Mouse (Mus musculus) erythroblast, adult 5-6 weeks (primary cell): Measurements from ENCODE around the gene Clec2d. TPM values are rescaled to one million over a fixed set of nuclear protein-coding genes. Genes with fewer than 3 reads are reported as not detected.
A peak's percentile ranks its signal among the peaks of the same experiment; 100 is the strongest.

ENCODE experiments used
- ATAC-seq: replicated peaks from 2 replicates; pipeline ENCODE4 v1.8.0; 2016; ENCODE audit warnings: moderate number of reproducible peaks, mild to moderate bottlenecking, moderate TSS enrichment, inconsistent platforms; ENCODE audit not compliant: poor library complexity, low FRiP score, severe bottlenecking
- total RNA-seq, 2 experiments: library from RNA; stranded (forward) in 1 of 2; stranded (reverse) in 1 of 2; fragments of 150-400 nt in 1 of 2; fragments of 200-764, 138-1000 nt in 1 of 2; gene quantifications; 2 replicates each; pipeline versions ENCODE4 v1.2.3 to v1.2.4; 2015 to 2017; ENCODE audit warnings: low replicate concordance in 2 of 2

Gene Clec2d
- total RNA-seq, 2 experiments from 2014 or later: 4.2 to 37.6 TPM

DNA sequence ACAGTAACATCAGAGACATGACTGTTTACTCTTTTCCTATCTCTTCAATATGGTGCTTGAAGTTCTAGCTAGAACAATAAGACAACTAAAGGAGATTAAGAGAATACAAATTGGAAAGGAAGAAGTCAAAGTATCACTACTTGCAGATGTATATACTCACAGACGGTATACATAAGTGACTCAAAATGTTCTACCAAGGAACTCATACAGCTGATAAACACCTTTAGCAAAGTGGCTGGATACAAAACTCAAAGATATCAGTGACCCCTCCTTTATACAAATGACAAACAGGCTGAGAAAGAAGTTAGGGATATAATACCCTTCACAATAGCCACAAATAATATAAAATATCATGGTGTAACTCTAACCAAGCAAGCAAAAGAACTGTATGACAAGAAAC is 40.6 kb downstream of the Clec2d start:
- no peak for ATAC-seq

DNA sequence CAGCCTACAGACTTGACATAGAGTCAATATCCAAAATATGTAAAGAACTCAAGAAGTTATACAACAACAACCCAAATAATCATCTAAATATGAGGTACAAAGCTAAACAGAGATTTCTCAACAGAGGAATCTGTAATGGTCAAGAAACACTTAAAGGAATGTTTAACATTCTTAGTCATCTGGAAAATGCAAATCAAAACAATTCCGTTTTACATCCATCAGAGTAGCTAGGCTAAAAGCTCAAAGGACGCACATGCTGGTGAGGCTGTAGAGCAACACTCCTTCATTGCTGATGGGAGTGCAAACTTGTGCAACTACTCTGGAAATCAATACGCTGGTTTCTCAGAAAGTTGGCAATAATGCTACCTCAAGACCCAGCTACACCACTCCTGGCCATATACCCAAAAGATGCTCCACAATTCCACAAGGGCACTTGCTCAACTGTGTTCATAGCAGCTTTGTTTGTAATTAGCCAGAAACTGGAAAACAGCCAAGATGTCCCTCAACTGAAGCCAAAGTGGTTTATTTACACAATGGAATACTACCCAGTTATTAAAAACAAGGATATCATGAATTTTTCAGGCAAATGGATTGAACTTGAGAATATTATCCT is 41.9 kb downstream of the Clec2d start:
- no peak for ATAC-seq

DNA sequence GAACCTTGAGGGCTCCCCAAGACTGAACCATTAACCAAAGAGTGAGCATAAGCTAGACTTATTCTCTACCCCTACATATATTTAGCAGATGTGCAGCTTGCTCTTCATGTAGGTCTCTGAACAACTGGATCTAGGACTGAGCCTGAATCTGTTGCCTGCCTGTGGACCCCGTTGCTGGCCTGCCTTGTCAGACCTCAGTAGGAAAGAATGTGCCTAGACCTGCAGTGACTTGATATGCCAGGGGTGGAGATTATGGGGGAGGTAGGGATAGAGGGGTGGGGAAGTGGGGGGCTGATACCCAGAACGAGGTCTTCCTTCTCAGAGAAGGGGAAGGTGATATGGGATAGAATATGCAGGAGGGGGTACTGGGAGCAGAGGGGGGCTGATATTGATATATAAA is 43.2 kb downstream of the Clec2d start:
- no peak for ATAC-seq

DNA sequence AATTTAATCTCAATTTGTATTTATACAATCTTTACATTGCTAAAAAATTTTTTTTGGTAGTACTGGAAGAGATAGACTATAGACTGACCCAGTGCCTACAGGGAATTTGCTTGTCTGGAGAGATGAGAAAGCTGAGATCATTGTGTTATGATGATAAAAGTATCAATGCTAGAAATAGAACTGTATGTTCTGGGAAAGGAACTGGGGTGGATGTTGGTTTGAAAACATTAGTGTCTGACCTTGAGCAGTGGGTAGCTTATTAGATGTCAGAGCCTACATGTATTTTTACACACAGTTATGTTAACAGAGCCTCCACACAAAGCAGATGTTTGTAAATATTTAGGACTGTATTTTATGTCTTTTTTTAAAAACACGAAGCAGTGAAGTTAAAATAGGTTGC is 43.7 kb downstream of the Clec2d start:
- no peak for ATAC-seq

DNA sequence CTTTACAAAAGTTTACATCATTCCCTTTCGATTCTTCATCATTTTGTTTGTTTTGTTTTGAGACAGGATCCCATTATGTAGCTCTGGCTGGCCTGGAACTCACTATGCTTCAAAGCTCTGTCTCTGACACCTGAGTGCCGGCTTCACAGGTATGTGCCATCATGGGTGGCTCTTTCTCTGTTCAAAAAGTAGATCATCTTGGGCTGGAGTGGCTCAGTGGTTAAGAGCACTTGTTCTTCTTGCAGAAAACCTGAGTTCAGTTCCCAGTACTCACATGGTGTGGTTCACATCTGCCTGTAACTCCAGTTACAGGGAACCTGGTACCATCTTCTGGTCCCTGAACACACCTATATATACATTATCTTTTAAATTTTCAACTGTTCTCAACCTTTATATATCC is 44.7 kb downstream of the Clec2d start:
- no peak for ATAC-seq

DNA sequence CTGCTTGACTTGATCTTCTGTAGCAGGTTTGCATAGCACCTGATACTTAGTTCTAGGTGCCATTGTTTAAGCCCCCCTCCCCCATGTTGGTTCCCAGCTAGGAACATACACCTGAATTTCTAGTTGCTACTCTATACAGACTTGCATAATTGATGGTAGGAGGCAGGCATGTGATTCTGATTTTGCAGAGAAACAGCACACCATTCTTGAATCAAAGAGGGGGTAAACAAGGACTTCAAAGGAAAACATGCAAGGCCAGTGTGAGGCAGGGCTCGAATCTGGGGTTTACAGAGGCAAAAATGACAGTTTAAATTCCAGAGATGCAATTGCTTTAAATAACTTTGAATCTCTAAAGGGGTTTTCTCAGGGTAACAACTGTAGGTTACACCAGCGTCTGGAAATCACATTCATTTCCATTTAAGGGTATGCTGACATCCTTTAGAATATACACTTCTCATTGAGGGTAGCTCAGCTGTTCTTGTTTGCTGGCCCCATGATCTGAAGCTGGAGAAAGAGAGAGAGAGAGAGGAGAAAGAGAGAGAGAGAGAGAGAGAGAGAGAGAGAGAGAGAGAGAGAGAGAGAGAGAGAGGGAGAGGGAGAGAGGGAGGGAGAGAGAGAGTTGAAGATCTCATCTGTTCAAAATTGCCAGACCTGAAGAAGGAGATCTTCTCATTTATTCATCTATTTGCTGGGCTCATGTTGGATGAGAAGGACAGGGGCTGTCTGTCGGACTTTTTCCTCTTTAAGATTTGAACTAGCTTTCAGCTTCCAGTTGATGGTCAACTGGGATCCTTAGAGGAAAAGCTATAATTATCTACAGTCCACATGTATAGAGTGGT is 48.7 kb downstream of the Clec2d start:
- no peak for ATAC-seq

DNA sequence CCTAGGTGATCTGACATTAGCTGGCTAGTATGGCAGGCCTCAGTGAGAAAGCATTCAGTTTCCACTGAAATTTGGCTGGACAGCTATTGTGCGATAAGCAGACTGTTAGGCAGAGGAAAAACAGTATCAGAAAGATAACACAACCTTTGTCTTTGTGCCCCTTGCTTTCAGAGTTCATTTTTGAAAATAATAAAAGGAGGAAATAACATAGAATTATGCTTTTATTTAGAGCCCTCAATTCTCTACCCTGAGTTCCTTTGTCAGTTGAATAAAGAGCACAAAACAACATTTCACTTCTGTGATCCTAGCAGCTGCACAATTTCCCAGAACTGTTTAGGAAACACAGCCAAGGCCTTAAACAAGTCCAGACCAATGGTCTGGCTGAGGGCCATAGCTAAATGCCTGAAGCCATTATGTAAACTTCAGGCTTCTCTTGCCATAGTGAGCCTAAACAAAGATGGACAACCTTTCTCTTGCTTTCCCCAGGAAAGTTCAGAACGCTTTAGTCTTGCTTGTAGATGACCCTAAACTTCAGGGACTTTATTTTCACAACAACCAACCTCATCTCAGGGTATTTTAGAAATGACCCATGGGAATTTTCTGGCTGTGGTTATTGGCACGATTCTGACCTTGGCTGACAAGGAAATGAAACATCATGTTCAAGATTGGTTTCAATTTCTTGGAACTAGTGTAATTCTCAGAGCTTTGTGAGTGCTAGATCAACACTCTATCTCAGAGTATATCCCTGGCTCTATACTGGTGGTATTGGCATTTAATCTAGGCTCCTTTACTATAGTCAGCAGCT is 49.6 kb downstream of the Clec2d start:
- peak; percentile 38; the same call in 1 of the 2 replicates for ATAC-seq

DNA sequence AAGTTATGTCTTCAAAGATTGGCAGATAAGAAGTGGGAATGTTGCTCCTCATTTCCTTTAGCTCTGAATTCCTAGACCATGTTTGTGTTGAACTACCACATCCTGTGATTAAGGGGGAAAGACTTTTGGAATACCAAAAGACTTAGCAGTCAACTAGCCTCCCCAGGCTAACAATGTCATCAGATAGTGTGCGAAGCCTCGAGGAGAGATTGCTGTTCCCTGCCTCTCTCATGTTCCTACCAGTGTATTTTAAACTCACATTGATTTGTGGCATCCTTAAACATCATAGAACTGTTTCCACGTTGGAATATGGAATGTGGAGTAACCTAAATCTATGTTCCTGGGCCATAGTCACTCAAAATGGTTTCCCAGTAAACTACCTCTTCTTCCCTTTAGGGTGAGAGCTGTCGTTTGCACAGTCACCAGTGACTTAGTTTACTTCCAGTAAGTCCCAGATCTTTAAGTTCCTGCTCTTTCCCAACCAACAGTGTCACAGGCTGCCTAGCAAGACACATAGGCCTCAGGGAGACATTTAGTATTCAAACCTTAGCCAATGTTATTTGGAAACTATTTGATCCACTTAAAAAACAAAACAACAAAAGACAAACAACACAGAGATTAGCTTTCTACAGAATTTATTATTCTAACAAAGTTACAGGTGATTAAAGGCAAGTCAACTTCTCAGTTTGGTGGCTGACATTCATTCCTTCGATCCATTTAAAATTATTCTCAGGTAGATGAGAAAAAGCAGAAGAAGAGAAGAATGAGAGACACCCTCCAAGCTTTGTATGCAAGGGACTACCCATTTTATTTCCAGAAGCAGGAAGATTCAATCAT is 51.8 kb downstream of the Clec2d start:
- ATAC-seq: no peak

DNA sequence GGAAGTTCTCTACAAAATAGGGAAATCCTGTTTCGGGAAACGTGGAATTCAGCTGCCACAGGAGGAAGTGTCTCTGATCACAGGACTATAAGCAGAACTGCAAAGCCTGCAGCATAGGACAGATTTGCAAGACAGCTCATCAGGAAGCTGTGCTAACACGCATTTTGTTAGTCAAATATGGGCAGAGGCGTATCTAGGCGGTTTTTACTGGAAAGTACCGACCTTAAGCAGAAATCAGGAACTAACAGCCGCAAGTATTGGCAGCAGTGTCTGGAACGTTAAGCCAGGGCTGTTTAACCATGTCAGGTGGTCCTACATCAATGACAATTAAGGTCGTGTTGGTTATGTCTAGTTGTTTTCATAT is 52.4 kb downstream of the Clec2d start:
- no peak for ATAC-seq

DNA sequence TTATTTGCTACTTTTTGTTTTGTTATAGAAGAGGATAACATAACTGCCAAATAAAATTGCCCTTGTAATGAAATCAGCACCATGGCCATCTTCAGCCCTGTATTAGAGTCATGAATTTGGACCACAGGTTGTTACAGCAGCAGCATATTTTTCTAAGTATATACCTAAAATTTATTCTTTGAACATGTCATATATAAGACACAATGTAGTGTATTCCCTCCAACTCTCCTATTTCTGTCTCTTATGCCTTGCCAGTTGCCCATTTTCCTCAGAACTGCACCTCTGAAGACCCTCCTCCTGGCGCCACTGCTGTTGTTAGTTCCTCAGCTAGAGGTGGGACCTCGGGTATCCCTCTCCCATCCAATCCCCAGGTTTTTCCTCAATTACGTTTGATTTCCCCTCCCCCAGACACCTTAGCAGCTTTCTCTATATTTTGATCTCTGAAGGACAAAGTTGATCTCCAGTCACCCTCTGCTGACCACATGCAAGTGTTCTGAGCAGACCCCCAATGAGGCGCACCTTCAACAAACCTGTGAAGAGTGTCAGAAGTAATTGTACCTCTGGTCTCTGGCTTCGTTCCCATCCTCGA is 53.0 kb downstream of the Clec2d start:
- ATAC-seq: no peak

DNA sequence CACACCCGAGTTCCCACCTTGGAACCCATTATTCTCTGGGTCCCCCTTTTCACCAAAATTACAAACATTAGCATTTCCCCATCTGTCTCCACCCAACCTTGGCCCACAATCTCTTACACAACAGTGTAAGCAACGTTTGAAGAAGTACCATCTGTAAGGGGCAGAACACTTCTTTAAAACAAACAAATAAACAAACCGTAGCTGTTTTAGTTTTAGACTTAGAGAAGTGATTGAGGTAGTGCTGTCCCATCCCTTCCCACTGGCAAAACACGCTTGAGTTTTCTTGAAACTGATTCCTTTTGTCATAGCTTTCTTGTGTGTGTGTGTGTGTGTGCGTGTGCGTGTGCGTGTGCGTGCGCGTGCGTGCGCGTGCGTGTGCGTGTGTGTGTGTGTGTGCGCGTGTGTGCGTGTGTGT is 53.5 kb downstream of the Clec2d start:
- ATAC-seq: no peak

DNA sequence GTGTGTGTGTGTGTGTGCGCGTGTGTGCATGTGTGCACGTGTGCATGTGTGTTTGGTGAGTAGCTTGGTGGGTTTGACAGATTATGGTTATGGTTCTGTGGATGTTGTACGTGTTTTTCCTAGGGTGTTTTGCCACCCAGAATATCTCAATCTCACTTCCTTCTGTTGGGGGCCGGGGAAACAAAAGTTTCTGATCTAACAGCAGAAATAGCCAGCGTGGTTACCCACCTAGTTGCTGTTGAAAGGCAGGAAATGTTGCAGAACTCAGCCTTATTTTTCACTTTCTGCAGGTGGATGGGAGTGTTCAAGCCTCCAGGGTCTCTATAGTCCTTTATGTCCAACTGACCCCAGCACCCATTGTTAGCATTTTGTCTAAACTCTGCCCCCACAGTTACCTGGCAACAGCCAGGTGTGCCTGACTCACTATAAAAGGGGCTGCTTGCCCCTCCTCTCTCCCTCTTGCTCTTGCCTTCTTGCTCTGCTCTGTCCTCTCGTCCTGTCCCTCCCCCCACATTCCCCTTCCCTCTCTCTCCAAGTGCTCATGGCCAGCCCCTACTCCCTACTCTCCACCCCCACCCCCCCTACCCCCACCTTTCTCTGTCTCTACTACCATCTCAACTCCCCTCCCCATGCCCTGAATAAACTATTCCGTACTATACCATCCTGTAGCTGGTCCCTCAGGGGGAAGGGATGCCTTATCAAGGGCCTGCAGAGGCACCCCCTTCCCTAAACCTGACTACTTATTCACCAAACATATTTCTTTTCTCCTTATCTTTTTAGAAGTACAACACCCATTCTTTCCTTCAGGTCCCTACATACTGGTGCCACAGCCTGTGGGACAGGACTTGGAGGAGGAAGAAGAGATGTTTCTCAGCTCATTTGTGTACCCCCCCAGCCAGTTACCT is 54.3 kb downstream of the Clec2d start:
- ATAC-seq: no peak

DNA sequence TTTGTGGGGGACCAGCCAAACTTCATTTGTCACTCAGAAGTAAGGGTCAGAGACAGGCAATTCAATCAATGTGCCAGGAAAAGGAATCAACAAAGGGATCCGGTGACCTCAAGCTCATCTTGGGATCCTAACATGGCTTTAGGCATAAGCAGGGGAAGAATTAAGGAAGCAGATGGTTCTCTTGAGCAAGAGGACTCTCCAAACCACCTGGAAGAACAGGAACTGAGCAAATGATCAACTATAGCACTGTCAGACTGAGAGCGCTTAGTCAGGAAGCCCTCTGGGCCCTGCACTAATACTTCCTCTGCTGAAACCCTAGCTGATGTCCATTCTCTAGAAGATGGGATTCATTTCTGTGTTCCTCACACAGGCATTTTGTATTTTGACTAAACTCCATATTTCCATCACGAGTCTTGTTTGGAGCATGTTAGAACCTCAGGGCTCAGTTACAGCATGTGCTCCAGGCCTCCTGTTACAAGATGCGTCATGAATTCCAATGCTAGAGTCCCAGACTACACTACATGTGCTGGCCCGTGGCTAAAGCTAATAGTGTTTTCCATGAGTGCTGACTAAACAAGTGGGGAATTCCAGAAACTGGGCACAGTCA is 55.5 kb downstream of the Clec2d start:
- ATAC-seq: no peak

Other genes with a start within 250 kb of the Clec2d start
- gene Clec2g, start 246.2 kb upstream of the Clec2d start, total RNA-seq (2015; ENCODE audit: low replicate concordance): not detected in 2 replicates
- gene Clec2g, start 246.2 kb upstream of the Clec2d start, total RNA-seq (2017; ENCODE audit: low replicate concordance): 0.28 TPM in 1 of 2 replicates, not detected in the other
- 5.2 and 12.3 TPM in 2 replicates for gene Klrb1f, start 134.7 kb upstream of the Clec2d start, total RNA-seq (2015; ENCODE audit: low replicate concordance)
- 0.84 and 2.5 TPM in 2 replicates for gene Klrb1f, start 134.7 kb upstream of the Clec2d start, total RNA-seq (2017; ENCODE audit: low replicate concordance)
- gene Clec2e, start 79.7 kb upstream of the Clec2d start, total RNA-seq (2015; ENCODE audit: low replicate concordance): not detected in 2 replicates
- gene Clec2e, start 79.7 kb upstream of the Clec2d start, total RNA-seq (2017; ENCODE audit: low replicate concordance): not detected in 2 replicates
- gene Cd69, start 94.8 kb downstream of the Clec2d start, total RNA-seq (2015; ENCODE audit: low replicate concordance): 4.2 and 17.3 TPM in 2 replicates
- 2.6 and 3.7 TPM in 2 replicates for gene Cd69, start 94.8 kb downstream of the Clec2d start, total RNA-seq (2017; ENCODE audit: low replicate concordance)
- not detected in 2 replicates for gene 4922502D21Rik, start 151.2 kb downstream of the Clec2d start, total RNA-seq (2015; ENCODE audit: low replicate concordance)
- gene 4922502D21Rik, start 151.2 kb downstream of the Clec2d start, total RNA-seq (2017; ENCODE audit: low replicate concordance): not detected in 2 replicates
- gene Clec12a, start 162.1 kb downstream of the Clec2d start, total RNA-seq (2015; ENCODE audit: low replicate concordance): 153 and 181 TPM in 2 replicates
- 93.7 and 116 TPM in 2 replicates for gene Clec12a, start 162.1 kb downstream of the Clec2d start, total RNA-seq (2017; ENCODE audit: low replicate concordance)
- not detected in 2 replicates for gene Clec12b, start 205.3 kb downstream of the Clec2d start, total RNA-seq (2015; ENCODE audit: low replicate concordance)
- gene Clec12b, start 205.3 kb downstream of the Clec2d start, total RNA-seq (2017; ENCODE audit: low replicate concordance): not detected in 2 replicates
- gene Clec1b, start 216.7 kb downstream of the Clec2d start, total RNA-seq (2015; ENCODE audit: low replicate concordance): 8.6 TPM in 1 of 2 replicates, not detected in the other
- gene Clec1b, start 216.7 kb downstream of the Clec2d start, total RNA-seq (2017; ENCODE audit: low replicate concordance): 0.56 and 4.3 TPM in 2 replicates
- 0.63 TPM in 1 of 2 replicates, not detected in the other for gene Clec9a, start 228.2 kb downstream of the Clec2d start, total RNA-seq (2015; ENCODE audit: low replicate concordance)
- gene Clec9a, start 228.2 kb downstream of the Clec2d start, total RNA-seq (2017; ENCODE audit: low replicate concordance): 2.0 and 6.6 TPM in 2 replicates